Mouse (Mus musculus): ENCODE results near the gene Hint1.

DNA sequence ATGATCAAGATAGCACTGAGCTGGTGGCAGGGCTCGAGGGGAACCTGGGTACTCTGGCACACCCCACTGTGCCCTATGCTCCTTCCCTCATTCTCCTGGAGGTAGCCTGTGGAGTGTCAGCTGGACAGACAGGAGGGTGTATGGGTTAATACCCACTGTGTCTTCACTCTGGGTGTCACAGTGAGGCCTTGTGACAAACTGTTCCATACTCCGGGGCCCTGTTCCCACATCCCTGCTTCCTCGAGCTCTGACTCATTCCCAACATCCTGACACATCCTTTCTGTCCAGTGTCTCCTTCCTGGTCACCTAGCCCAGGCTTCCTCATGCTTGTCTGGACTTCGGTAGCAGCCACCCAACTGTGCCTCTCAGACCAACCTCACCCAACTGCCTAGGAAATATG is 40.3 kb downstream of the Hint1 start:
- no peak for TF ChIP-seq GATA1 (IDR thresholded peaks at IDR 0.05; ENCODE audit: low read length)
- no peak for TF ChIP-seq TAL1 (IDR thresholded peaks at IDR 0.05; ENCODE audit: low read length)

Measured in erythroblast, embryonic 14.5 days (primary cell).